Mouse (Mus musculus): ENCODE results near the gene Il31.

Il31 gene

DNA sequence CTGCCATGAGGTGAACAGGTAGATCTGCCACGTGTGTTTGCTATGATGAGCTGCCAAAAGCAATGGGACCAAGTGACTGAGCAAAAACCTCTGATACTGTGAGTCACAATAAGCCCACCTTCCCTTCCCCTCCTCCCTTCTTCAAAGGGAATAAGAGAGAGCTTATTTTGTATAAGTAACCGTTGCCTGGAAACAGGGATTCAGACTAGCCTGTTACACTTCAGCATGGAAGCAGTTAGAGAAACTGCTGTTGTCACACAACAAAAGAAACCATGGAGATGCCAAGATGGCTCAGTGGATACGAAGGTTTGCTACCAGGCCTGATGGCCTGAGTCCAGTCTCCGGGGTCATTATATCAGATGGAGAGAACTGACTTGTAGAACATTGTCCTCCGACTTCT lies 15.5 kb downstream of the Il31 start:
- no peak for DNase-seq (ENCODE audit: low spot score)

DNA sequence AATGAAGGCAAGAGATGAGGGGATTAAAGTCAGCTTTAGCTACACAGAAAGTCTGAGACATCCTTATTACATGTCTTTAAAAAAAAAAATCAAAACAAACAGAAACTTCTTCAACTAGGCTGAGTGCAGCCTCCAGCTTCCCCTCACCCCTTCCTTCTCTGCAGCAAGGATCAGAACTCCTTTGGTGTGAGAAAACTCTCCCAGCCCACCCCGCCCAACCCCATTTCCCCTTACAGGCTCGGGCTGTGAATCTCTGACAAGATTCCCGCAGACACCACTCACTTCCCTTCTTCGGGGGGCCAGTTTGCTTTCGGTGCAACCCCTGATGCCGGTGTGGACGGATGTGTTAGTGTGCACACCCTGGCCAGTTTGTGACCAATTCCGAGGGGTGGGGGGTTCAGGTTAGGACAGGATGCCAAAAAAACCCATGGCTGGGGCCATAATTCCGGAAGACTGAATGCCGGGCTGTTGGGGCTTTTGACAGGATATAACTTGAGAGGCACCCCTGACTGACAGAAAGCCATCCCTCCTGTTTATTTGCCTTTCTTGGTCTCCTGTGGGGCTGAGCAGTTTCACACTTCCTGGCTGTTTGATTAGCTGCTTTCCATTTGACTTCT lies 18.4 kb downstream of the Il31 start:
- peak; percentile 34 for DNase-seq (ENCODE audit: low spot score)

DNA sequence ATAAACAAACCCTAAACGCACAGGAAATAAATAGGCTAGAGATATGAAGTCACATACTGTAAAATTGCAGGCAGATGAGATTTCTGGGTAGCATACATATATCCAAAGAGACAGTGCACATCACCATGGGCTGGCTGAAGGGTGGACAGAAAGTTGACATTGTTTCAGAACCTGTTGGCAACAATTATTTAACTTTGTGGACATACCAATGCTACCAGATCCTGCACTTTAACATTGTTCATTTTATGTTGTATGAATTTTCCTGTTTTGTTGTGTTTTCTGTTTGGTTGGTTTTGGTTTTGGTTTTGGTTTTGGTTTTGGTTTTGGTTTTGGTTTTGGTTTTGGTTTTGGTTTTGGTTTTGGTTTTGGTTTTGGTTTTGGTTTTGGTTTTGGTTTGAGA lies 24.7 kb downstream of the Il31 start:
- DNase-seq (ENCODE audit: low spot score), result no peak

DNA sequence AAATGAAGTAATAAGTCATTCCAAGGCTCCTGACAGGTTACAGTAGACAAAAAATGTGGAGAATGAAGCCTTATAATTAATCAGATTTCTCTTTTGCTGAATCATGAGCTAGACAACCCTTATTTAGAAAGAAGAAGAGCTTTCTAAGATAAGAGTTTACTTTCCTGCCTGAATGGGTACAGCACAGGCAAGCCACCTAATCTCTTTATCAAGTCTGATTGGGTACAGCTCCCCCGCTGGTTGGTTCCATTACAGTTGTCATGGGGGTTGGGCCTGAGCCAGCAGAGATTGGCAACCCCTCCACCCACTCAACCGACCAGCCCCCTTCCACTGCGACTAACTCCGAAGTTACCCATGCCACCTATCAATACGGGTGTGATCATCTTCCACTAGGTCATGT lies 27.9 kb downstream of the Il31 start:
- DNase-seq (ENCODE audit: low spot score), result no peak

DNA sequence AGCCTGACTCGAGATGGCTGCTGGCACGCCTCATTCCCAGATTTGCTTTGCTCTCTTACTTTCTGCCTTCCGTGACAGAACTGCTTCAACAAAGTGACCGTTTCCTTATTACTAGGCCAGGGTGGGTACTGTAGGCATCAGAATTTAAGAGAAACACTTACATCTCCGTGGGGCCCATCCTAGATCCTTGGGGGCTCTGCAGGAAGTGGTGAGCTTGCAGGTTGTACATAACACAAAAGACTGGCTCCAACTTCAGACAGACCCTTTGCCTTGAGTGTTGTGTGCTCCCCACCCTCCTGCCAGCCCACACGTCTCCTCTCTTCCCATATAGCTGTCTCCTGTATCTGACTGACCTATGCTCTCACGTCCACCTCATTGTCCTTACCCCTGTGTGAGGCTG lies 37.4 kb downstream of the Il31 start:
- DNase-seq (ENCODE audit: low spot score), result no peak

DNA sequence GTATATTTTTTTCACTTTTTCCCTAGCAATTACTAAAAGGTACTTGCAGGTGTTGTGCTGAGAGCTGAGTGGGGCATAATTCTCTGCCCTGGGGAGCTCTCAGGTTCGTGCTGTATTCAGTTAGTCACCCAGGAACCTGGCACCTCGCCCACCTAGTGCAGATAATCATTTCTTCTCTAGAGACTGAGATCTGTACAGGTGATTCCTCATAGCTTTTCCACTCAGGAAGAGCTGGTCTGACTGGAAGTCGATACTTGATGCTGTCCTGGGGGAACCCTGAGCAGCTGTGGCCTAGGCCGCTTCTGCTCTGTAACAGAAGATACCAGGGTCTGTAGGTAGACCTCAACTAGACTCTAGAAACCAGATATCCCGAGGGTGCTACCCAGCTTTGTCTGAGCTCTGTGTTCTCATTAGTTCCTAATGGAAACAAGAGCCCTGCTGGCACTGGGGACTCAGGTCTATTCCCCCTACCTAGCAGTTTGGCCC lies 44.4 kb downstream of the Il31 start:
- no peak for DNase-seq (ENCODE audit: low spot score)

DNA sequence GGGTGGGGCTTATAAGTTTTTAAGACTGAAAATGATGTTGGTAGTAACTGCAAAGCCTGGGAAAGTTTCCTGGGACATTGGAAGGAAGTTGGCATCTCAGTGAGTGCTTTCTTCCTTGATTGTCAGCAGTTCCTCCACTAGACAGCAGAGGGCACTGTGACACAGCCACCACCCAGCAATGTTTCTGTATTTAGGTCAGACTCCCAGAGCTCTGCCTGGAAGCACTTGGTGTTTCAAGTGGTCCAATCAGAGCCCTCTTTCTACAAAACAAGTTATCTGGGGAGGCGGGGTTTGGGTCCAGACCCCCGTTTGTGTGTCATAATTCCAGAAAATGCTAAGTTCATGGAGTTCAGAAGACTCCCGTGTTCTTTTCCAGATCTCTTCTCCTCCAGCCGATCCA lies 45.2 kb downstream of the Il31 start:
- DNase-seq (ENCODE audit: low spot score), result peak; percentile 38

DNA sequence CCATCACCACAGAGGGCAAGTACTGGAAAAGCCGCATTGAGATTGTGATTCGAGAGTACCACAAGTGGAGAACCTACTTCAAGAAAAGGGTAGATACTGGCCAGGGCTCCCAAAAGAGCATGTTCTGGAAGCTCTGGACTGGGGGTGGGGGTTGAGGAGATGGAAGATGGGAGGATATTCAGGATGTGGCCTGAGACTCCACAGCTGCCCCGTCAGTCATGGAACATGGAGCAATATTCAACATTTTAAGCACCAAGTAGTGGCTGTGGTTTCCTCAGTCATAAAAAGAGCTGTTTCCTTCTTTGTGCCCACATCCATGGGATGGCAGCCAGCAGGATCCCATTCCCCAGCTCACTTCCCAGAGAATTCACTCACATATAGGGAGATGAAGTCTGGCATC lies 47.0 kb downstream of the Il31 start:
- no peak for DNase-seq (ENCODE audit: low spot score)

DNA sequence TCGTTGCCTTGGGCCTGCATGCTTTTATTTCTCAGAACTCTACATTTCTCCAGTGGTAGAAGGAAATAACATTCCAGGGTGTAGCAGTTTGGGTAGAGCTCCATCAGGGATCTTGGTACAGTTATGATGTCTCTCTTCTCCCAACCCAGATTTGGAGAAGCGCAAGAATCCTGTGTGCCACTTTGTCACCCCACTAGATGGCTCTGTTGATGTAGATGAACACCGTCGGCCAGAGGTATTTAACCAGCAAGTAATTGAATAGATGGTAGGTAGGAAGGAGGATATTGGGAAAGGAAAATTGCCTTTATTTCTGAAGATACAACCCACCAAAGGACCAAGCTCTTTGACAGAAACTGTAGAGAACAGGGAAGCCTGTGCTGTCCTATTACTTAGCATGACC lies 48.6 kb downstream of the Il31 start:
- DNase-seq (ENCODE audit: low spot score), result no peak

DNA sequence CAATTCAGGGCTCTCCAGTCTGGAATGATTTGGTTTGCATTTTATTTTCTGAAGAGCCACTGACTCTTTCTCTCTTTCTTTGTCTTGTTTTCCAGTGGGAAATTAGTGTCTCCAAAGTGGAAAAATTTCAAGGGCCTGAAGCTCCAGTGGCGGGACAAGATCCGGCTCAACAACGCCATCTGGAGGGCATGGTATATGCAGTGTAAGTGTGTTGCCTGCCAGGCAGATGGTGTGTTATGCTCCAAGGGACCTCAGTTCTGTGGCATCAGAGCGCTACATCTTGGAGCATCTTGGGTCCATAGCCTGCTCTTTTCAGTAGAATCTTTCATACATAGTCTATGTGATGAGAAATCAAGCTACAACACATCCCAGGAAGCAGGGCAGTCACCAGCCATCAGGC lies 49.3 kb downstream of the Il31 start:
- DNase-seq (ENCODE audit: low spot score), result no peak

DNA sequence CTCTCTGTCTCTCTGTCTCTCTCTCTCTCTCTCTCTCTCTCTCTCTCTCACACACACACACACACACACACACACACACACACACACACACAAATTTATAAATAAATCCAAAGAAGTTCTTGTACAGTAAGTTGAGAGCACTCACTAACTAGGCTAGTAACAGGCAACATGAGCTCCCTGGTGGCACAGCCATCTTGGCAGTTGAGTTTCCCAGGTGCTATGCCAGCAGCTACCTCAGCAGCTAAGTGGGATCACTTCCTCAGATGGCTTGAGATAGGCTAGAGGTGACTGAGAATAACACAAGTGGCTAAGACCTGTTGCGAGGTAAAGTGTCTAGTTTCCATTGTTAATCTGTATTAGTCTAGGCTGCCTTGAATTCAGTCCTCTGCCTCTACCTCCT lies 50.0 kb downstream of the Il31 start:
- no peak for DNase-seq (ENCODE audit: low spot score)

DNA sequence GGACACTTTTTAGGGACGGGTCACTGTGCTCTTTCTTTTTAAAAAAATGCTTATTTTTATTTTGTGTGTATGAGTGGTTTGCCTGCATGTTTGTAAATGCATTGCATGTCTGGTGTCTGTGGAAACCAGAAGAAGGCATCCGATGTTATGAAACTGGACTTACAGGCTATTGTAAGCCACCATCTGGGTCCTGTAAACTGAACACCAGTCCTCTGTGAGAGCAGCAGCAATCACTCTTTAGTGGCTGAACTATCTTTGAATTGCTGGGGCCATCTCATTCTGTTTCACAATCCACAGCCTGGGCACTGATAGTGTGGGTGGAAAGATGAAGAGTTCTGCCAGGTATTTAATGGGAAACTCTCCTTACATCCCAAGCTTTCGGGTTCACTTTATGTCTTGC lies 50.9 kb downstream of the Il31 start:
- DNase-seq (ENCODE audit: low spot score), result no peak

DNA sequence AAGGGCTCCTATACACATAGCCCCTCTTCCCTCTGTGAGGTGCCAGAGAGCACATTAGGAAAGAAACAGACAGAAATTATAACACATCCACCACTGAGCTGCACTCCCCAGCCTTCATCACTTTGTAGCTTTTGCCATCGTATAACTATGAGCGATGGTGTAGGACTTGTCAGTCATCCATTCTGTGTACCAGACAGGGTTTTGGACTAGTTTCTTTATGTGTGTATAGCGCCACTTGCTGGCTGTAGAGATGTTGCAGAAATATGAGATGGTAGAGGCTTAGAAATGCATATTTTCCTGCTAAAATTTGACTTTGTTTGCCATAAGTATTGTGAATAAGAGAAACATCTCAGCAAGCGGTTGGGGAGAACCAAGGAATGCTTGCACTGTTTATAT lies 52.5 kb downstream of the Il31 start:
- peak; percentile 63 for DNase-seq (ENCODE audit: low spot score)

DNA sequence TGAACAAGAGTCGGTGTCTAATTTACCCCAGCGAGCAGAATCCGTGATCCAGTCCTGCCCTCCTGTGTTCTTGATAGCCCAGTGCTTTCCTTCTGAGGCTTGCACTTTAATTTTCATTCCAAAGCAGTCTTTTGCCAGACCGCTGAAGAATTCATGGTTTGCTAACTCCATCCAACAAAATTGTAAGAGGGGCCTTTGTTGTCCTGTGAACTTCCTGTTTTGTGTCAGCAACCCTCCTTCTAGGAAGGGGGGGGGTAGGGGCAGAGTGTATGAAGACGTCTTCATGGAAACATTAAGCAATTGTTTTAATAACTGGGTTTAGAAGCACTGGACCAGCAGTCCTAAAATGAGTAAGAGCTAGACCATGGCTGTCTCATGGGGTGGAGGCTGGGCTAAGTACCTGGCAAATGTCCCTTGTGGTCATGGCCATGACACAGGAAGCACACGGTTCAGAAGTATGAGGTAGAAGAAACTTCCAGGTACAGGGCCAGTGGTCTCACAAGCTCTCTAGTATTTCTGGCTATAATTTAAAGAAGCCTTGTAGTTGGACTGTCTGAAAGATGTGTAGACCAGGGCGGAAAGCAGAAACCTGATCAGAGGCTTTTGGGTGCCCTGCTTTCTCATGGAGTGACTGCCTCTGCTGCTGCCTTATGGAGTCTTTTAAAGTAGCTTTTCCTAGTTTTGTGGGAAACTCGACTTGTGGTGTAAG lies 53.1 kb downstream of the Il31 start:
- DNase-seq (ENCODE audit: low spot score), result no peak

DNA sequence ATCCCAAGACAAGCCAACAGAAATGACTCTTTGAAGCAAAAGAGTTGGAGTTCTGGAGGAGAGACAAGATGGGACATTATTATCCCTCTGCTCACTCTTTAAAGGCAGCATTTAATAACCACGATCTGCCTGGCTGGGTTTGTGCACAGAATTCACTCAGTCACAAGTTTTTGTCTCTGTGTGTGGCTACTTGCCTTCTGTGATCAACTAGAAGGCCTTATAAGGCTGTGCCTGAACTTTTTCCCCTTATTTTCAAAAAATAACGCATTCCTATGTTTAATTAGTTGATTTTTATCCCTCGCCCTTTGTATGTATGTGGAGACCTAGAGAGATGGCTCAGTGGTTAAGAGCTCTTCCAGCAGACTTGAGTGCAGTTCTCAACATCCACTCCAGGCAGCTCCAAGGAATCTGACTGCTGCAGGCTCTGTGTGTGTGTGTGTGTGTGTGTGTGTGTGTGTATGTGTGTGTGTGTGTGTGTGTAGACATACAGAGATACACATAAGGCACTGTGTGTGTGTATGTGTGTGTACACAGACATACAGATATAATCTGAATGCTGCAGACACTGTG lies 56.9 kb downstream of the Il31 start:
- DNase-seq (ENCODE audit: low spot score), result no peak

DNA sequence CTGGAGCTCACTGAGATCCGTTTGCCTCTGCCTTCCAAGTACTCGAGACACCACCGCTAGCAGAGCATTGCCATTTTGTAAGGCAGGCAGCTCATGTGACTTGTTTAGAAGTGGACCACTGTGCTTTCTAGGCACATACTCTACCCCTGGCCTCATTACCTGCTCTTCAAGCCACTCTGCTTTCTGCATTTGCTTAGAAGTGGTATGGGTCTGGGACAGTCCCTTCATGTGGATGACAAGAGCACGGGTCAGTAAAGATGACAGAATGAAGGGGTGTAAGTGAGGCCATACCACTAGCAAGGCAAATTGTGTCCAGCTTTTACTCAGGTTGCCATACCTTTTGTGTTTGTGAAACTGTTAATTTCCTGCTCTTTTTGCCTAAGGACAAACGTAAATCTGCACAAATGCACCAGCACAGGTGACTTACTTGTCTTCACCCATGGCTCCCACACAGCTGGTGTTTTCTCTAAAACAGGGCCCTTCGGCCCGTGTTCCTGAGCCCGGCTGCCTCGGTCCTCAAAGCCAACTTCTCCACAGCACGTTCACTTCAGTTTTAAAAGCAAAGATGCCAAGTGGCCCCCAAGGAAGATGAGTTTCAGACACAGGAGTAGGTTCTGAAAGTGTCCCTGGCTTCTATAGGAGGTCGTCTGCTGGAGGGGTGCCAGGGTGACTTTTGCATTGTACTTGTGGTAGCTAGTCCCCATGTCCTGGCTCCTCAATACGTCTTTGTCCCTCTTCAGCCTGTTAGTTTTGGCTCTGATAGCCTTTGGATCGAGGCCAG lies 57.6 kb downstream of the Il31 start:
- DNase-seq (ENCODE audit: low spot score), result no peak

Measured in T-cell, adult 2 months (primary cell).